Comparison of ENCODE assay signal across 23 mouse cellular contexts in genomic region chr11:74902416-74902815, GRCm38 (mm10).
"Had no signal": no experiment of that assay in that cellular context is flagged by ENCODE, and none has a peak within 500 bp of the region (broad histone marks: within the 10 kb centered on the region; RNA-seq: fewer than 3 reads in every experiment).

No protein-coding gene starts in this region.

- H3K9ac ChIP-seq: heart, embryonic 13.5 days; heart, embryonic 15.5 days; hindbrain, embryonic 13.5 days; hindbrain, embryonic 15.5 days; limb, embryonic 12.5 days; liver, embryonic 13.5 days had no signal

- DNase-seq: gastrocnemius, postnatal 14 days; gastrocnemius, postnatal 36 days; heart, adult 11 months; heart, adult 2 months; heart, postnatal 14 days; heart, postnatal 36 days; kidney, adult 18-20 months; kidney, adult 8-10 months; kidney, postnatal 10 days; kidney, postnatal 25 days; kidney, postnatal 4 days; liver, embryonic 13.5 days had no signal

- H3K4me2 ChIP-seq: heart, embryonic 11.5 days; heart, embryonic 13.5 days; heart, embryonic 15.5 days; hindbrain, embryonic 13.5 days; hindbrain, embryonic 15.5 days; limb, embryonic 12.5 days; liver, embryonic 11.5 days; liver, embryonic 13.5 days had no signal

- ATAC-seq: hindbrain, postnatal 0 days had no signal

- H3K9me3 ChIP-seq: heart, embryonic 13.5 days; heart, embryonic 15.5 days; hindbrain, embryonic 13.5 days; hindbrain, embryonic 15.5 days; limb, embryonic 10.5 days; limb, embryonic 12.5 days; liver, embryonic 13.5 days had no signal

- H3K4me3 ChIP-seq: heart, adult 2 months; heart, embryonic 13.5 days; heart, embryonic 15.5 days; hindbrain, embryonic 13.5 days; hindbrain, embryonic 15.5 days; layer of hippocampus, adult 2 months; left cerebral cortex, adult 2 months; limb, embryonic 10.5 days; limb, embryonic 12.5 days; liver, embryonic 13.5 days had no signal

- H3K27me3 ChIP-seq: heart, embryonic 13.5 days; heart, embryonic 15.5 days; hindbrain, embryonic 13.5 days; hindbrain, embryonic 15.5 days; limb, embryonic 12.5 days; liver, embryonic 13.5 days had no signal

- H3K27ac ChIP-seq: heart, adult 2 months; heart, embryonic 13.5 days; heart, embryonic 15.5 days; hindbrain, embryonic 13.5 days; hindbrain, embryonic 15.5 days; hindbrain, postnatal 0 days; layer of hippocampus, adult 2 months; left cerebral cortex, adult 2 months; limb, embryonic 10.5 days; limb, embryonic 12.5 days; liver, embryonic 13.5 days had no signal
